In the genomic region with DNA sequence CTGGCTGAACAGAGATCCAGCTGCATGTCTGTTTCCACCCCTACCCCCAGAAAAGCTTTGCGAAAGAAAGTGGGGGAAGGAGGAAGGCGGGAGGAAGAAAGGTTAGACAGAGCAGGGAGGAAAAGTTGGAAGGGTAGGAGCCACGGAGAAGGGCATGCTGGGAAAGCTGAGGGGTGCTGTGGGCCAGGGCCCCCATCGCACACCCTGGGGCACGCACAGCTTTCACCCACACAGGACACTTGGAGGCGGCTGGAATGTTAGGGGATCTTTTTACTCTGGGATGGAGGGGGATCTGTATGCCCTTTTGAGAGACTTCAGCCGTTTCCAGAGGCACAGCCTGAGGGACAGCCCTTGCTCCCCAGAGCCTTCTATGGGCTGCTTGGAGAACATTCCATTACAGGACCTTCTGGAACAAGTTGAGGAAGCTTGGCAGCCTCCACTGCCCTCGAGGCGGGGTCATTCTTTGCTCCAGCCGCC, we compare ENCODE assay signal across 9 mouse cellular contexts. TPM values are rescaled to one million over a fixed set of nuclear protein-coding genes. Genes with fewer than 3 reads are reported as not detected.
DNase-seq lines count a peak whose midpoint lies in the region; ATAC-seq lines count a peak whose summit lies in the region.
"Had no signal": no experiment of that assay in that cellular context is flagged by ENCODE, and none has a peak within 500 bp of the region (broad histone marks: within the 10 kb centered on the region; RNA-seq: fewer than 3 reads in every experiment).

No protein-coding gene starts in this region.

- peaks cover 25% of the 10 kb centered on the region for H3K4me1 ChIP-seq in embryonic facial prominence, embryonic 10.5 days
- peaks cover 9% of the 10 kb centered on the region for H3K4me1 ChIP-seq in kidney, embryonic 14.5 days (ENCODE audit: control insufficient read depth, insufficient read depth, low read length)
- no peaks in the 10 kb centered on the region; the same call in 1 of the 2 replicates for H3K4me1 ChIP-seq in midbrain, embryonic 16.5 days (ENCODE audit: control insufficient read depth, insufficient read depth, low read length)

- H3K27ac ChIP-seq in embryonic facial prominence, embryonic 10.5 days (replicated peaks): no peak overlapping the region
- peak overlapping the region; percentile 71 for H3K27ac ChIP-seq in kidney, embryonic 14.5 days (ENCODE audit: low read depth, low read length)
- no peak overlapping the region for H3K27ac ChIP-seq in midbrain, embryonic 16.5 days (ENCODE audit: low read length)
- H3K27ac ChIP-seq: neural tube, embryonic 13.5 days had no signal

- no peaks in the 10 kb centered on the region for H3K36me3 ChIP-seq in embryonic facial prominence, embryonic 10.5 days (replicated peaks)
- H3K36me3 ChIP-seq in kidney, embryonic 14.5 days (ENCODE audit: control insufficient read depth, insufficient read depth, low read length): no peaks in the 10 kb centered on the region
- H3K36me3 ChIP-seq in midbrain, embryonic 16.5 days (ENCODE audit: control insufficient read depth, insufficient read depth, low read length): no peaks in the 10 kb centered on the region
- H3K36me3 ChIP-seq: neural tube, embryonic 13.5 days had no signal

- peak; percentile 58; the same call in 1 of the 2 replicates for ATAC-seq in kidney, embryonic 14.5 days (ENCODE audit: low FRiP score, low TSS enrichment)
- ATAC-seq in midbrain, embryonic 16.5 days: no peak

- peak; percentile 18 for DNase-seq in embryonic facial prominence, embryonic 10.5 days (ENCODE audit: low spot score)
- DNase-seq in gastrocnemius, postnatal 4 days (ENCODE audit: low spot score in 2 of 2): peak; percentile 50 to 81
- peak; percentile 74 to 90 for DNase-seq in lung, postnatal 4 days
- no peak for DNase-seq in cerebellum, postnatal 36 days
- DNase-seq in thymus, adult 18-20 months: no peak
- no peak for DNase-seq in yolk sac, embryonic 10.5 days (ENCODE audit: low spot score)

- H3K9ac ChIP-seq in kidney, embryonic 14.5 days (ENCODE audit: low read depth, low read length): no peak overlapping the region
- H3K9ac ChIP-seq in midbrain, embryonic 16.5 days (ENCODE audit: low read depth, low read length): no peak overlapping the region
- H3K9ac ChIP-seq: neural tube, embryonic 13.5 days had no signal

- H3K27me3 ChIP-seq in embryonic facial prominence, embryonic 10.5 days (replicated peaks; ENCODE audit: low read depth, poor library complexity, severe bottlenecking): no peaks in the 10 kb centered on the region
- H3K27me3 ChIP-seq in kidney, embryonic 14.5 days (ENCODE audit: control insufficient read depth, insufficient read depth, low read length): no peaks in the 10 kb centered on the region
- H3K27me3 ChIP-seq in midbrain, embryonic 16.5 days (ENCODE audit: control insufficient read depth, insufficient read depth, low read depth, low read length): no peaks in the 10 kb centered on the region
- H3K27me3 ChIP-seq: neural tube, embryonic 13.5 days had no signal

- H3K4me2 ChIP-seq in kidney, embryonic 14.5 days (replicated peaks; ENCODE audit: low read depth, low read length): no peak overlapping the region
- no peak overlapping the region for H3K4me2 ChIP-seq in midbrain, embryonic 16.5 days (ENCODE audit: low read length)
- H3K4me2 ChIP-seq: neural tube, embryonic 13.5 days had no signal

- WGBS in embryonic facial prominence, embryonic 10.5 days: 42% methylated on average over 10 of the region's 10 CpGs
- WGBS in kidney, embryonic 14.5 days: 33% methylated on average over 10 of the region's 10 CpGs
- WGBS in midbrain, embryonic 16.5 days: 58% methylated on average over 10 of the region's 10 CpGs

- H3K9me3 ChIP-seq in embryonic facial prominence, embryonic 10.5 days: no peaks in the 10 kb centered on the region
- H3K9me3 ChIP-seq in kidney, embryonic 14.5 days (ENCODE audit: control insufficient read depth, low read length): no peaks in the 10 kb centered on the region
- H3K9me3 ChIP-seq in midbrain, embryonic 16.5 days (replicated peaks; ENCODE audit: control insufficient read depth, low read length, poor library complexity, severe bottlenecking): no peaks in the 10 kb centered on the region
- H3K9me3 ChIP-seq: neural tube, embryonic 13.5 days had no signal

- no peak overlapping the region for H3K4me3 ChIP-seq in embryonic facial prominence, embryonic 10.5 days
- H3K4me3 ChIP-seq in kidney, embryonic 14.5 days (ENCODE audit: low read length): no peak overlapping the region
- no peak overlapping the region for H3K4me3 ChIP-seq in midbrain, embryonic 16.5 days (ENCODE audit: low read depth, low read length)
- H3K4me3 ChIP-seq: neural tube, embryonic 13.5 days had no signal

RNA-seq across cellular contexts. Expression of a gene that starts 20.1 kb away (rescaled TPM):
- polyA plus RNA-seq in embryonic facial prominence, embryonic 10.5 days (2016; fragmentation: Nextera tagmentation; extraction: Ambion mirVana): 37.3 and 40.5 TPM in 2 replicates
- total RNA-seq in gastrocnemius, postnatal 4 days (2021): 10 to 100 TPM; 51.8 to 55.1 TPM
- 30.2 and 36.1 TPM in 2 replicates for polyA plus RNA-seq in kidney, embryonic 14.5 days (2014; fragmentation: Nextera tagmentation; extraction: Ambion mirVana)
- 10.1 and 10.7 TPM in 2 replicates for polyA plus RNA-seq in midbrain, embryonic 16.5 days (2015; fragmentation: Nextera tagmentation; extraction: Ambion mirVana)

RNA-seq across cellular contexts. Expression of a gene that starts 22.8 kb away (rescaled TPM):
- 250 and 256 TPM in 2 replicates for polyA plus RNA-seq in embryonic facial prominence, embryonic 10.5 days (2016; fragmentation: Nextera tagmentation; extraction: Ambion mirVana)
- total RNA-seq in gastrocnemius, postnatal 4 days (2021): 100 to 1,000 TPM in 1 of 2 experiments, 10 to 100 TPM in 1; 86.6 to 106 TPM
- polyA plus RNA-seq in kidney, embryonic 14.5 days (2014; fragmentation: Nextera tagmentation; extraction: Ambion mirVana): 270 and 336 TPM in 2 replicates
- 437 and 461 TPM in 2 replicates for polyA plus RNA-seq in midbrain, embryonic 16.5 days (2015; fragmentation: Nextera tagmentation; extraction: Ambion mirVana)

RNA-seq across cellular contexts. Expression of a gene that starts 39.3 kb away (rescaled TPM):
- not detected in 2 replicates for polyA plus RNA-seq in embryonic facial prominence, embryonic 10.5 days (2016; fragmentation: Nextera tagmentation; extraction: Ambion mirVana)
- total RNA-seq in gastrocnemius, postnatal 4 days (2021): not detected
- polyA plus RNA-seq in kidney, embryonic 14.5 days (2014; fragmentation: Nextera tagmentation; extraction: Ambion mirVana): not detected in 2 replicates
- 0.18 TPM in 1 of 2 replicates, not detected in the other for polyA plus RNA-seq in midbrain, embryonic 16.5 days (2015; fragmentation: Nextera tagmentation; extraction: Ambion mirVana)
- polyA plus RNA-seq: neural tube, embryonic 13.5 days had no signal

RNA-seq across cellular contexts. Expression of a gene that starts 54.6 kb away (rescaled TPM):
- 129 and 131 TPM in 2 replicates for polyA plus RNA-seq in embryonic facial prominence, embryonic 10.5 days (2016; fragmentation: Nextera tagmentation; extraction: Ambion mirVana)
- total RNA-seq in gastrocnemius, postnatal 4 days (2021): 10 to 100 TPM; 66.6 to 78.7 TPM
- 75.5 and 111 TPM in 2 replicates for polyA plus RNA-seq in kidney, embryonic 14.5 days (2014; fragmentation: Nextera tagmentation; extraction: Ambion mirVana)
- polyA plus RNA-seq in midbrain, embryonic 16.5 days (2015; fragmentation: Nextera tagmentation; extraction: Ambion mirVana): 185 and 199 TPM in 2 replicates

RNA-seq across cellular contexts. Expression of a gene that starts 55.5 kb away (rescaled TPM):
- polyA plus RNA-seq in embryonic facial prominence, embryonic 10.5 days (2016; fragmentation: Nextera tagmentation; extraction: Ambion mirVana): 26.1 and 28.5 TPM in 2 replicates
- total RNA-seq in gastrocnemius, postnatal 4 days (2021): 10 to 100 TPM; 22.7 to 22.9 TPM
- polyA plus RNA-seq in kidney, embryonic 14.5 days (2014; fragmentation: Nextera tagmentation; extraction: Ambion mirVana): 23.6 and 31.1 TPM in 2 replicates
- polyA plus RNA-seq in midbrain, embryonic 16.5 days (2015; fragmentation: Nextera tagmentation; extraction: Ambion mirVana): 52.1 and 53.8 TPM in 2 replicates

Comparison
In these comparisons a context has a peak if more than half of its experiments do, and no peak if none do; other contexts are left out.
1. DNase-seq: peak in embryonic facial prominence, embryonic 10.5 days (single experiment), gastrocnemius, postnatal 4 days (2 of 2) and lung, postnatal 4 days (2 of 2); none in cerebellum, postnatal 36 days (0 of 2), thymus, adult 18-20 months (0 of 2) and yolk sac, embryonic 10.5 days (single experiment).